Mouse (Mus musculus) bone marrow macrophage, adult 2 months (primary cell): ENCODE results near the gene Lmtk3.

Experiments used
- CTCF ChIP-seq: IDR thresholded peaks from 2 replicates; pipeline ENCODE4 v1.5.1; 2012; ENCODE audit warnings: low read depth, mild to moderate bottlenecking, low read length, moderate library complexity
- POLR2A ChIP-seq: IDR thresholded peaks from 2 replicates; pipeline ENCODE4 v1.6.1; 2012; ENCODE audit warnings: mild to moderate bottlenecking, low read depth, low read length, borderline replicate concordance

DNA sequence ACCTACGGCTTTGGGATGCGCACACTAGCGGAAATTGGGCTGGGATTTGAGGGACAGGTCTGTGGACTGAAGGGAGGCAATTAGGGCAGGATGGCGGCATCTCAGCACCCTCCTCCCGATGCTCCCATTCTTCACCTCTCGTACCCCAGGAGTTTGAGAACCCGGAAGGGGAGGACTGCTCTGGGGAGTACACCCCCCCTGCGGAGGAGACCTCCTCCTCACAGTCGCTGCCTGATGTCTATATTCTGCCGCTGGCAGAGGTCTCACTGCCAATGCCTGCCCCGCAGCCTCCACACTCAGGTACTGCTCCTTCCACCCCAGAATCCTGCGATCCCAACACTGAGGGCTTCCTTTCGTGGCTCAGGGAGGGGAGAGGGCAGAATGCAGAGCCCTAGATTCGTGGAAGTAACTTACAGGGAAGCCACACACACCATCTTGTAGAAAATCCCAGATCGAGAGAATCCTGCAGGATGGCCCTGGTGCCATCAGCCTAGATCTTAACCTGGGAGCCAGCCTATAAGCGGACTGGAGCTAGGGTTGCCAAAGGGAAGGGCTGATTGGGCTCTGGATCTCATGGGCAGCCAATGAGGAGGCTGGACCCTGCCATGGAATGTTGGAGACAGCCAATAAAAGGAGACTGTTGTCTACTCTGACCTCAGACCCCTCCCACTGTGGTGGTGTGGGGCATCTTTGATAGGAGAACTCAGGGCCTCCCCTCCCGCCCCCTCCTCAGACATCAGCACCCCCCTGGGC lies 3.3 kb downstream of the Lmtk3 start:
- no peak for TF ChIP-seq POLR2A
- TF ChIP-seq CTCF = no peak
